Mouse (Mus musculus) right cerebral cortex, postnatal 14 days (tissue): Measurements from ENCODE around the gene Dzank1.

Source experiments
- DNase-seq: peaks from one replicate; pipeline ENCODE4 v3.0.0; 2022

The Dzank1 gene

GRCm38 (mm10) chr2:144465876-144466575 lies 61.2 kb downstream of the Dzank1 start:
- DNase-seq: no peak

GRCm38 (mm10) chr2:144464799-144465760 lies 62.1 kb downstream of the Dzank1 start:
- peak; percentile 22 for DNase-seq

DNA sequence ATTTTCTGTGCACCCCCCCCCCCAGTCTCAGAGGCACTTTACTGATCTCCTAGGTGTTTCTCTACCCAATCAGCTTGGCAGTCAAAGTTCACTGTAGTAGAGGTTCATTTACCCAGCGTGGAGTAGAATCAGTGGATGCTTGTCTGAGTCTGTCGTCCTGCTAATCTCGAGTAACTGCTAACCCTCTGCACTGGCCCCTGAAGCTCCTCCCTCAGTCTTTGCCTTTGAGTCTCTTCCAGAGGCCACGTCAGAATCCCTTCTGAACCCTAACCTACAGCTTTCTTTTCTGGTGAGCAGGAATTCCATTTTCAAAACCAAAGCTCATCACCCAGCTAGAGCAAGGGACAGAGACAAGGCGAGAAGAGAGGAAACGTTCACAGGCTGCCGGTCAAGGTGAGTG lies 63.0 kb downstream of the Dzank1 start:
- no peak for DNase-seq

- DNase-seq: peak; percentile 73
These were observed 68.0 kb downstream of the Dzank1 start for GRCm38 (mm10) chr2:144458975-144459754.

DNA sequence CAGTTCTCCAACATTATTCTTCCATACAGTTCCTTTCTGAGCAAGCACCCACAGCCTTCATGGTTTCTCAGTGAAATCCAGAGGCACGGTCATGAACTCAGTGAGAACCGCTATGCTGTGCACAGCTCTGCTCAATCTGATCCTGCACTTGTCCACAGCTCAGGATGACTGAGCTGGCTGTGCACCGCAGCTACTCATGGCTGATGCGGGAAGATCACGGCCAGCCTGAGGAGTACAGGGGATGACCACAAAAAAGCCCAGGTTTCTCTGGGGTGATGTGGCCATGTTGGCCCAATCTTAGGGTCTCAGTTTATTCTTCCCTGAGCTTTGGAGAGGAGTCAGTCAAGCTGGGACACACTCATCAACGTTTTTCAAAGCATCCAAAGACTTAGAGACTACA lies 68.9 kb downstream of the Dzank1 start:
- DNase-seq: no peak

DNA sequence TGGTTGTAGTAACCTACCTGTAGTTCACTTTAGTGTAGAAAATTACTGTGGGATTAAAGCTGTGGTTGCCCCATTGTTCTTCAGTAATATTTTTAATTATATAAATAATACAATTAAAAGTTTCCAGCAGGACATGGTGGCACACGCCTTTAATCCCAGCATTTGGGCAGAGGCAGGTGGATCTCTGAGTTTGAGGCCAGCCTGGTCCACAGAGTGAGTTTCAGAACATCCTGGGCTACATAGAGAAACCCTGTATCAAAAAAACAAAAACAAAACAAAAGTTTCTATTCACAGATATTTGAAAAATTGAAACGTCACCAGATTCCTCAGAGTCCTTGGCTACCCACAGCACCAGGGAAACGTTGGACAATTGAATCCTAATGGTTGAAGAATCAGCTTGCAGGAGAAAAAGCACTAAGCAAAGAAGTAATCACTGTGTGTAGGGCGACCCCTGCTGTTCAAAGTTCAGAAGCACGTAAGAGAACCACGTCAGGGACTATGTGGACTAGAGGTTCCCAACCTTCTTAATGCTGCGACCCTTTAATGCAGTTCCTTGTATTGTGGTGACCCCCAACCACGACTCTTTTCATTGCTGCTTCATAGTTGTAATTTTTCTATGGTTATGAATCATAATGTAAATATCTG lies 74.7 kb downstream of the Dzank1 start:
- DNase-seq: peak; percentile 83

DNA sequence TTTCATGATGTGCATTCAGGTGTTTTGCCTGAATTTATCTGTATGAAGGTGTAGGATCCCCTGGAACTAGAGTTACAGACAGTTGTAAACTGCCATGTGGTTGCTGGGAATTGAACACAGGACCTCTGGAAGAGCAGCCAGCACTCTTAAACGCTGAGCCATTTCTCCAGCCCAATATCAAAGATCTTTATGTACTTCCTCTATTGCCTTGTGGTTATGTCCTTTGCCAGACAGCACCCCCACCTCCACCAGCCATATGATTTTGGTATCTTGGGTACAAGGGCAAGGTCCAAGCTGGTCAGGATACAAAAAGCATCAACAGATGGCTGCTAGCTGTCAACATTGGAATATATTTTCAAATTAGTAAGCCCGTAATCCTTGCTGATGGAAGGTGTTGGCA lies 76.8 kb downstream of the Dzank1 start:
- no peak for DNase-seq

DNA sequence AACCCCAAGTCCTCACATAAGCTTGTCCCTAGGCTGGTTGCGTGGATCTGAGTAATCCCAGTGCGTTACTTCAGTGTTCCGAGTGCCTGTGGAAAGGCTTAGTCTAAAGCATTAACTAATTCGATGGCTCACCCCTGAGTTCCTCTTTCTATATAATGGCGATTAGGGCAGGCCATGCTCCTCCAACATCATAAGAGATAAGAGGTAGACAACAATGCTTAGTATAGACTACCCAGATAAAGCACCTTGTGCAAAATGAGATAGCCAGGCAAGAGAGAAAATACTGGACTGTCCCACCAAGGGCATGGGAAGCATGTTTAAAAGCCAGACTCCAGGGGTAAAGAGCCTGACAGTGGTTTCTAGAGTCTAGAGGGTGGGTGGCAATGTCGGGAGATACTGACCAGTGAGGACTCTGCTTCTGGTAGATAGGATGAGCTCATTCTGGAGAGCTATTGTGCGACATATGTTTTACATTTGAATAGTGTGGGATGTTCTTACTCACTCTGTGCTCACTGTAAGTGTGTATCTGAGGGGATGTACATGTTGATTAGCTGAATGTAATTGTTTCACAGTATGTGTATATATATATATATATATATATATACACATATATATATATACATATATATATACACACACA lies 80.7 kb downstream of the Dzank1 start:
- DNase-seq: no peak

DNA sequence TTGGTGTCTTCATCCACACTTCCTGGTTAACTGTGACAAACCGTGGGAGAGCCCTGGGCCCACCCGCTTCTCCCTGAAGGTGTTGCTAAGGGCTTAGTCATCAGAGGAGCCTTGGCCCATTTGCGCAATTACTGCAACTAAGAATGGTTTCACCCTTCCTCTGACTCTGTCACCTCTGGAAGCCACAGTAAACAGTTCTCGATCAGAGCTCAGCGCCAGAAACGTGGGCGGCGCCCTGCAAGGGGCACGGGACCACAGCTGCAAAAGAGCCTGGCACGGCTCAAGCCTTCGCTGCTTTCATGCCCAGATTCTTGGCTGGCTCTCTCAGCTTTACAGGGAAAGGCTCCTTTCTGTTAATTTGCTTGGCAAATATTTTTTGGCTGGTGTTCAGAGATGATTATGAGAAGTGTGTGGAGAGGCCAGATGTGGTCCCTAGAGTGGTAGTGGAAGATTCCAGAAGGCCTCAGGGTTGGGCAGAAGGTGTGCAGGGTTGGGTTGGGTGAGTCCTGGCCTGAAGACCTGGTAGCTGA lies 85.8 kb downstream of the Dzank1 start:
- no peak for DNase-seq

- DNase-seq: no peak
These were observed 88.0 kb downstream of the Dzank1 start for GRCm38 (mm10) chr2:144439191-144439700.

GRCm38 (mm10) chr2:144438424-144438823 lies 88.8 kb downstream of the Dzank1 start:
- no peak for DNase-seq

DNA sequence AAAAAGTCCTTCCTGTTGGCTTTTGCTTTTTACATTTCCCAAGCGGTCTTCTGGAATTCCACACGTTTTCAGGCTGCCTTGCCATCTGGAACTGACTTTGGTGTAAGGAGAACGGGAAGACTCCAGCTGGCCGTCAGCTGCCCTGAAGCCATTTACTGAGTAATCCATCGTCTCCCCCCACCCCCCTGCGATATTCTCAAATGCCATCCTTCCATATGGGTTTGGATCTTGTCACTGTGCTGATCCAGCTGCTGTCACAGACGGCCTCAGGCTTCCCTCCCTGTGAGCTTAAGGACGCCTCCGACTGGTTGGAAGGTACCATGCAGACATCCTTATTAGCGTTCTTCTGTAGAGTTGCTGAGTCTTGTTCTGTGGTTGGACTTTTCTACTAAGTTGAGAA lies 91.5 kb downstream of the Dzank1 start:
- DNase-seq: peak; percentile 33

DNA sequence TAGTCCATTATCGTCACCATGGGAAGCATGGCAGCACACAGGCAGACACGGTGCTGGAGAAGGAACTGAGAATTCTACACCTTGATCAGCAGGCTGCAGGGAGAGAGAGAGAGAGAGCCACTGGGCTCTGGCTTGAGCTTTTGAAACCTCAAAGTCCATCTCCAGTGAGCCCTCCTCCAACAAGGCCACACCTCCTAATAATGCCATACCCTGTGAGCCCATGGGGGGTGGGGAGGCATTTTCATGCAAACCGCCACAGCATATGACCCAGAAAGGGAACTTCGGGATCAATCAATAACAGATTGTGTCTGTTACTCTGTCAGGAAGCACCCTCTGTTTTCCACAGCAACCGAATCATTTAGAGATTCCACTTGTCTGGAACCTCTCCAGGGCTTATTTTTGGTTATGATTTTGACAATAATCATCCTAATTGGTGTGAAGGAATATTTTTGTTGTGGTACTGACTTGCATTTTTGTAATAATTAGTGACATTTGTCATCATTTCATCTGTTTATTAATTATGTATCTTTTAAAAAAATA lies 95.9 kb downstream of the Dzank1 start:
- no peak for DNase-seq

DNA sequence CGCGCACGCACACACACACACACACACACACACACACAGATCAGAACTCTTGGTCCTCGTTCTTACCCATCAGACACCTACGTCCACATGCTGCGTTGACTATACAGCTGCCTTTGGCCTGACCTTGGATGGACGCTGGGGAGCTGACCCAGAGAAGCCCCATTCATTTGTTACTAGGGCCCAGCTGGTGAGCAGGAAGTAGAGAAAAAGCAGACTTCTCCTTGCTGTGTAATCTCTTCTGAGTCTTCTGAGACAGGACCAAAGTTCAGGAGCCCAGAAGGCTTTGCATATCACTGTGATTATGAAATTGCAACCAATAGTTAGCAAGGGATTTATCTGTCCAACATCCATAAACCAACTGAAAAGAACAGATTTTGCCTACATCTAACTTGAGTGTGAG lies 98.0 kb downstream of the Dzank1 start:
- no peak for DNase-seq

GRCm38 (mm10) chr2:144428659-144429058 lies 98.6 kb downstream of the Dzank1 start:
- DNase-seq: no peak

DNA sequence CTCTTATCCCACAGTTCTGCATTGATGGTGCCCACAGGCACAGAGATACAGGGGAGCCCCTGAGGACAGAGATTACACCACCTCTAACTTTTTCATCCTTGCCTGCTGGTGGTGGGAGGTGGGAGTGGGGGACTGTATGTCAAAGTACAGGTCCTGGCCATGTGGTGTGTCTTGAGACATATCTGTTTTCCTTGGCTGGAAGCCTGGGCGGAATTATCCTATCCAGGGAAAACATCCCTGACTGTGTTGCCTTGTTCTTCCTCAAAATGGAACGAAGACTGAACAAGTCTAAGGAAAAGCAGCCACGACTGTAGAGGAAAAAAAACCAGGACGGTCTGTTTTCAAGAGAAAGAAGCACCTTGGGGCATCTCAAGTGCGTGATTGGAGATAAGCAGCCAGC lies 99.4 kb downstream of the Dzank1 start:
- DNase-seq: no peak

GRCm38 (mm10) chr2:144425761-144426160 lies 101.5 kb downstream of the Dzank1 start:
- DNase-seq: no peak

GRCm38 (mm10) chr2:144422094-144422675 lies 105.0 kb downstream of the Dzank1 start:
- DNase-seq: no peak
